Comparison of ENCODE assay signal across 8 mouse cellular contexts in the genomic region with DNA sequence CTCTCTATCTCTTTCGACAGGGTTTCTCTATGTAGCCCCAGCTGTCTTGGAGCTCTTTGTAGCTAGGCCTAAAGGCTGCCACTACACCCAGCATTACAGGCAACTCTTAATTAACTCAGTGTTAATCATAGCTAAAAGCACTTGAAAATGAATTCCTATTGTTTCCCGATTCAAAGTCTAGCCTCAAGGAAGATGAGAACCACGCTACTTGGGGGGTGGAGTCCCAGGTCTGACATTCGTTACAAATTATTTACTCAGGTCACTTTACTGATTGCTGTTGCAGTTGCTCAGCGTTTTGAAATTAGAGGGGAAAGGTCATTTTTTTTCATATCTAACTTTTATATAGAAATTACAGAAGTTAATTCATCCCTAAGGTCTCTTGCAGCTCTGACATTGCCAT. TPM values are rescaled to one million over a fixed set of nuclear protein-coding genes. Genes with fewer than 3 reads are reported as not detected.
A peak's percentile ranks its signal among the peaks of the same experiment; 100 is the strongest.
DNase-seq lines count a peak whose midpoint lies in the region; ATAC-seq and TF ChIP-seq lines count a peak whose summit lies in the region.
"Had no signal": no experiment of that assay in that cellular context is flagged by ENCODE, and none has a peak within 500 bp of the region (broad histone marks: within the 10 kb centered on the region; RNA-seq: fewer than 3 reads in every experiment).

No protein-coding gene starts in this region.

- H3K36me3 ChIP-seq in forebrain, postnatal 0 days (ENCODE audit: insufficient read depth): peaks cover 20% of the 10 kb centered on the region
- H3K36me3 ChIP-seq in liver, embryonic 11.5 days (ENCODE audit: control insufficient read depth, insufficient read depth, low read length): peaks cover 18% of the 10 kb centered on the region

- no peaks in the 10 kb centered on the region for H3K27me3 ChIP-seq in forebrain, postnatal 0 days (ENCODE audit: insufficient read depth, low read length)
- no peaks in the 10 kb centered on the region for H3K27me3 ChIP-seq in liver, embryonic 11.5 days (replicated peaks; ENCODE audit: control insufficient read depth, insufficient read depth, low read length)

- H3K4me2 ChIP-seq in forebrain, postnatal 0 days (ENCODE audit: low read depth): peak overlapping the region; percentile 70
- peak overlapping the region; percentile 97 for H3K4me2 ChIP-seq in liver, embryonic 11.5 days

- H3K9me3 ChIP-seq in forebrain, postnatal 0 days (ENCODE audit: low read length): no peaks in the 10 kb centered on the region
- H3K9me3 ChIP-seq in liver, embryonic 11.5 days (ENCODE audit: control insufficient read depth, low read length): no peaks in the 10 kb centered on the region

- TF ChIP-seq CTCF in forebrain, postnatal 0 days (IDR thresholded peaks at IDR 0.05; ENCODE audit: low read depth): no peak

- DNase-seq in 3T3-L1 (ENCODE audit: low read depth, low spot score): peak; percentile 29
- DNase-seq in 416B (ENCODE audit: low read depth): peak; percentile 41
- DNase-seq in forebrain, postnatal 0 days: no peak
- no peak for DNase-seq in liver, embryonic 11.5 days (ENCODE audit: low spot score)
- DNase-seq in spleen, postnatal 10 days (ENCODE audit: low spot score in 2 of 2): no peak
- DNase-seq in embryo, embryonic 9.5 days (ENCODE audit: extremely low spot score): no peak
- no peak for DNase-seq in lung, postnatal 36 days
- DNase-seq: cerebellum, postnatal 10 days had no signal

- no peak overlapping the region for H3K27ac ChIP-seq in forebrain, postnatal 0 days (ENCODE audit: low read depth, low read length)
- H3K27ac ChIP-seq in liver, embryonic 11.5 days (ENCODE audit: low read depth, low read length): no peak overlapping the region

- 12% methylated on average over 5 of the region's 5 CpGs for WGBS in forebrain, postnatal 0 days
- WGBS in liver, embryonic 11.5 days: 22% methylated on average over 5 of the region's 5 CpGs

- peak overlapping the region; percentile 97 for H3K9ac ChIP-seq in forebrain, postnatal 0 days
- H3K9ac ChIP-seq in liver, embryonic 11.5 days (ENCODE audit: low read depth, low read length): peak overlapping the region; percentile 50

- ATAC-seq in forebrain, postnatal 0 days: no peak
- no peak for ATAC-seq in liver, embryonic 11.5 days (replicated peaks; ENCODE audit: low FRiP score)

- peak overlapping the region; percentile 95 for H3K4me3 ChIP-seq in forebrain, postnatal 0 days (ENCODE audit: low read depth, low read length)
- H3K4me3 ChIP-seq in liver, embryonic 11.5 days (ENCODE audit: low read depth, low read length): peak overlapping the region; percentile 77

- peaks cover 16% of the 10 kb centered on the region for H3K4me1 ChIP-seq in forebrain, postnatal 0 days (ENCODE audit: insufficient read depth)
- H3K4me1 ChIP-seq in liver, embryonic 11.5 days (replicated peaks; ENCODE audit: control insufficient read depth, insufficient read depth, low read length): peaks cover 9% of the 10 kb centered on the region

RNA-seq across cellular contexts. Expression of a gene that starts 0.9 kb away (rescaled TPM):
- 79.8 and 93.2 TPM in 2 replicates for total RNA-seq in forebrain, postnatal 0 days (2014; rRNA removed)
- polyA plus RNA-seq in forebrain, postnatal 0 days (2015; fragmentation: Nextera tagmentation; extraction: Ambion mirVana): 123 and 128 TPM in 2 replicates
- 109 and 120 TPM in 2 replicates for polyA plus RNA-seq in liver, embryonic 11.5 days (2014; fragmentation: Nextera tagmentation; extraction: Ambion mirVana)

RNA-seq across cellular contexts. Expression of a gene that starts 1.1 kb away (rescaled TPM):
- 9.6 and 9.8 TPM in 2 replicates for total RNA-seq in forebrain, postnatal 0 days (2014; rRNA removed)
- polyA plus RNA-seq in forebrain, postnatal 0 days (2015; fragmentation: Nextera tagmentation; extraction: Ambion mirVana): 5.0 and 6.4 TPM in 2 replicates
- 12.2 TPM in 2 replicates for polyA plus RNA-seq in liver, embryonic 11.5 days (2014; fragmentation: Nextera tagmentation; extraction: Ambion mirVana)

RNA-seq across cellular contexts. Expression of a gene that starts 24.4 kb away (rescaled TPM):
- total RNA-seq in forebrain, postnatal 0 days (2014; rRNA removed): not detected in 2 replicates
- polyA plus RNA-seq in forebrain, postnatal 0 days (2015; fragmentation: Nextera tagmentation; extraction: Ambion mirVana): not detected in 2 replicates
- not detected in 2 replicates for polyA plus RNA-seq in liver, embryonic 11.5 days (2014; fragmentation: Nextera tagmentation; extraction: Ambion mirVana)

Comparison
In these comparisons a context has a peak if more than half of its experiments do, and no peak if none do; other contexts are left out.
1. DNase-seq: peak in 3T3-L1 (single experiment) and 416B (single experiment); none in forebrain, postnatal 0 days (single experiment), liver, embryonic 11.5 days (single experiment), spleen, postnatal 10 days (0 of 2), embryo, embryonic 9.5 days (single experiment) and lung, postnatal 36 days (single experiment).